Mouse (Mus musculus): ENCODE data around the gene Gm19402.

DNA sequence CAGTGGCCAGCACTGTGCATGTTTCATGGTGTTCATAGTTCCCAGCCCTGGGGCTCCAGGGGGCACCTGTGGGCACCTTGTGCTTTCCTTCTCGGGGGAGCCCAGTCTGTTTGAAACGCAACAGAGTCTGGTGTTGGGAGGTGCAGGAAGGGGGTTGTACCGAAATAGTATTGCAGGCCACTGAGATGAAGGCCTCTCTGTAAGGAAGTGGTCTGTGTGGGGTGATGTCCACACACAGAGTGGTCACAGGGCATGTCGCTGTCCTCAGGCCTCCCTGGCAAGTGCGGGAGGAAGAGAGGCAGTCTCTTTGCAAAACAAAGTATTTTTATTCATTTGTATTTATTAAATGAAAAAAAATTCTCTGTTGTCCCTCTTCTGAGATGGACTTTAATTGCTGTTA, 45.0 kb downstream of the Gm19402 start:
- TF ChIP-seq CTCF (IDR thresholded peaks at IDR 0.05; ENCODE audit: insufficient read depth, low read depth, low read length) (no peak; the same call in 1 of the 2 replicates), POLR2A (IDR thresholded peaks at IDR 0.05; ENCODE audit: insufficient read depth, low read depth, low read length) (no peak)
